In the genomic region with DNA sequence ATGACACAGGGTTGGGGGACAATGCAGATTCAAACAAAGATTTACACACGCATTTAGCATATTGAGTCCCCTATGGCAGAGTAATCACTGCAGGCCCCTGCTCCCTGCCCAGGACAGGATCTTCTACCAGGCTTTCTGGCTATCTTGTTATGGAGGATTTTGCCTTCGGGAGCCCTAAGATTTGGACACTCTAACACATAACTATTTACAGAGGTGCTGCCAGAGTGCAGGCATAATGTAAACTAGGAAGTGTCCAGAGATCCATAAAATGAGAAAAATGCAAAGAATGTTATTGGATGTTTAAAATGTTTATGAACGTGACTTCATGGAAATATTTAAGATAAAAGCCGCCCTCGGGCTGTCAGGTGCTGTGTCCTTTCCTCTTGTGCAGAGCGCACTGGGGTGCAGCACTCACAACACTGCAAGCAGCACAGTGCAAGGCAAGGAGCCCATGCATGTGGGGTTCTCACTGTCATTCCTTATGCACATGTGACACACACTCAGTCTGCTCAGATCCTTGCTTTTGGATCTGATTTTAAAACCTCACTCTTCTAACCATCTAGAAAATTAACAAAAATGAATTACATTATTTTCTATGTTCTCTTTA, we compare ENCODE assay signal across 21 mouse cellular contexts. TPM values are rescaled to one million over a fixed set of nuclear protein-coding genes. Genes with fewer than 3 reads are reported as not detected.
DNase-seq lines count a peak whose midpoint lies in the region; ATAC-seq and TF ChIP-seq lines count a peak whose summit lies in the region.
"Had no signal": no experiment of that assay in that cellular context is flagged by ENCODE, and none has a peak within 500 bp of the region (broad histone marks: within the 10 kb centered on the region; RNA-seq: fewer than 3 reads in every experiment).

No protein-coding gene starts in this region.

- no peaks in the 10 kb centered on the region for H3K27me3 ChIP-seq in forebrain, embryonic 11.5 days (ENCODE audit: control insufficient read depth, insufficient read depth, low read length)
- H3K27me3 ChIP-seq in forebrain, embryonic 13.5 days, result no peaks in the 10 kb centered on the region
- H3K27me3 ChIP-seq in lung, embryonic 14.5 days (ENCODE audit: insufficient read depth, low read length), result no peaks in the 10 kb centered on the region
- H3K27me3 ChIP-seq in testis, adult 2 months (ENCODE audit: control insufficient read depth, insufficient read depth, low read length), result no peaks in the 10 kb centered on the region
- H3K27me3 ChIP-seq: forebrain, embryonic 15.5 days; heart, embryonic 13.5 days; hindbrain, embryonic 12.5 days; hindbrain, embryonic 15.5 days had no signal

- H3K9ac ChIP-seq in forebrain, embryonic 11.5 days (ENCODE audit: low read length), result no peak overlapping the region
- no peak overlapping the region for H3K9ac ChIP-seq in forebrain, embryonic 13.5 days
- H3K9ac ChIP-seq in lung, embryonic 14.5 days, result no peak overlapping the region
- H3K9ac ChIP-seq: forebrain, embryonic 15.5 days; heart, embryonic 13.5 days; hindbrain, embryonic 12.5 days; hindbrain, embryonic 15.5 days had no signal

- no peaks in the 10 kb centered on the region for H3K36me3 ChIP-seq in forebrain, embryonic 11.5 days (ENCODE audit: control insufficient read depth, insufficient read depth, low read length)
- 0 out of 2 replicates have a peak, but pooled peaks cover 6% of the 10 kb centered on the region for H3K36me3 ChIP-seq in forebrain, embryonic 13.5 days (ENCODE audit: poor library complexity, severe bottlenecking)
- H3K36me3 ChIP-seq in lung, embryonic 14.5 days (ENCODE audit: insufficient read depth), result no peaks in the 10 kb centered on the region
- no peaks in the 10 kb centered on the region for H3K36me3 ChIP-seq in testis, adult 2 months (ENCODE audit: control insufficient read depth, insufficient read depth, low read length)
- H3K36me3 ChIP-seq: forebrain, embryonic 10.5 days; heart, embryonic 10.5 days; heart, embryonic 13.5 days had no signal

- TF ChIP-seq CTCF in lung, embryonic 14.5 days (IDR thresholded peaks at IDR 0.05; ENCODE audit: low read depth), result no peak
- no peak for TF ChIP-seq CTCF in testis, adult 2 months (IDR thresholded peaks at IDR 0.05; ENCODE audit: control insufficient read depth, insufficient read depth, insufficient replicate concordance, low read depth, low read length)

- no peak for ATAC-seq in forebrain, embryonic 11.5 days (replicated peaks; ENCODE audit: low FRiP score)
- no peak for ATAC-seq in forebrain, embryonic 13.5 days
- peak; percentile 70; the same call in 1 of the 2 replicates for ATAC-seq in lung, embryonic 14.5 days (ENCODE audit: insufficient read depth)
- ATAC-seq: activated CD4-positive, CD25-positive, alpha-beta regulatory T cell, adult 4 months; forebrain, embryonic 15.5 days had no signal

- DNase-seq in forebrain, embryonic 11.5 days (ENCODE audit: low spot score), result peak; percentile 40
- DNase-seq in lung, embryonic 14.5 days, result peak; percentile 51
- no peak for DNase-seq in lung, postnatal 4 days
- no peak for DNase-seq in testis, postnatal 14 days (ENCODE audit: low spot score)
- DNase-seq: adrenal gland, adult 8-10 months; adrenal gland, postnatal 25 days; cerebellum, adult 18-20 months; cerebellum, adult 9-10 months; cerebellum, postnatal 14 days; gastrocnemius, postnatal 25 days; heart, adult 2 months; heart, postnatal 14 days had no signal

- no peak for TF ChIP-seq POLR2A in testis, adult 2 months (IDR thresholded peaks at IDR 0.05; ENCODE audit: control insufficient read depth, low read depth, low read length)

- no peak overlapping the region for H3K4me2 ChIP-seq in forebrain, embryonic 11.5 days (ENCODE audit: low read depth, low read length, severe bottlenecking)
- no peak overlapping the region for H3K4me2 ChIP-seq in forebrain, embryonic 13.5 days
- H3K4me2 ChIP-seq in lung, embryonic 14.5 days, result no peak overlapping the region
- H3K4me2 ChIP-seq: forebrain, embryonic 15.5 days; heart, embryonic 13.5 days; hindbrain, embryonic 12.5 days; hindbrain, embryonic 15.5 days had no signal

- whole genome bisulfite sequencing in forebrain, embryonic 11.5 days, result 79% methylated on average over 6 of the region's 6 CpGs
- WGBS in forebrain, embryonic 13.5 days, result 85% methylated on average over 6 of the region's 6 CpGs
- WGBS in lung, embryonic 14.5 days, result 37% methylated on average over 6 of the region's 6 CpGs

- H3K27ac ChIP-seq in forebrain, embryonic 11.5 days (ENCODE audit: low read depth, low read length), result no peak overlapping the region
- H3K27ac ChIP-seq in forebrain, embryonic 13.5 days, result no peak overlapping the region
- no peak overlapping the region for H3K27ac ChIP-seq in lung, embryonic 14.5 days (ENCODE audit: low read depth)
- H3K27ac ChIP-seq in testis, adult 2 months (ENCODE audit: control insufficient read depth, insufficient read depth, low read depth, low read length), result no peak overlapping the region
- H3K27ac ChIP-seq: forebrain, embryonic 10.5 days; forebrain, embryonic 15.5 days; heart, adult 2 months; heart, embryonic 10.5 days; heart, embryonic 13.5 days; hindbrain, embryonic 12.5 days; hindbrain, embryonic 15.5 days had no signal

- no peak overlapping the region for H3K4me3 ChIP-seq in forebrain, embryonic 11.5 days (ENCODE audit: low read depth, low read length)
- no peak overlapping the region for H3K4me3 ChIP-seq in forebrain, embryonic 13.5 days
- no peak overlapping the region for H3K4me3 ChIP-seq in lung, embryonic 14.5 days (ENCODE audit: low read depth, low read length)
- H3K4me3 ChIP-seq in testis, adult 2 months (ENCODE audit: control insufficient read depth, low read depth, low read length), result peak overlapping the region; percentile 64
- H3K4me3 ChIP-seq: forebrain, embryonic 10.5 days; forebrain, embryonic 15.5 days; heart, adult 2 months; heart, embryonic 10.5 days; heart, embryonic 13.5 days; hindbrain, embryonic 12.5 days; hindbrain, embryonic 15.5 days had no signal

- no peaks in the 10 kb centered on the region for H3K9me3 ChIP-seq in forebrain, embryonic 11.5 days (ENCODE audit: control insufficient read depth, low read length)
- no peaks in the 10 kb centered on the region for H3K9me3 ChIP-seq in forebrain, embryonic 13.5 days (replicated peaks)
- H3K9me3 ChIP-seq in lung, embryonic 14.5 days (ENCODE audit: low read depth, low read length), result no peaks in the 10 kb centered on the region
- H3K9me3 ChIP-seq: forebrain, embryonic 10.5 days; forebrain, embryonic 15.5 days; heart, embryonic 10.5 days; heart, embryonic 13.5 days; hindbrain, embryonic 12.5 days; hindbrain, embryonic 15.5 days had no signal

- H3K4me1 ChIP-seq in forebrain, embryonic 11.5 days (replicated peaks; ENCODE audit: control insufficient read depth, insufficient read depth, low read length), result no peaks in the 10 kb centered on the region
- no peaks in the 10 kb centered on the region for H3K4me1 ChIP-seq in forebrain, embryonic 13.5 days
- H3K4me1 ChIP-seq in lung, embryonic 14.5 days (ENCODE audit: insufficient read depth), result no peaks in the 10 kb centered on the region
- no peaks in the 10 kb centered on the region for H3K4me1 ChIP-seq in testis, adult 2 months (ENCODE audit: control insufficient read depth, insufficient read depth, low read length)
- H3K4me1 ChIP-seq: forebrain, embryonic 10.5 days; forebrain, embryonic 15.5 days; heart, embryonic 10.5 days; hindbrain, embryonic 12.5 days; hindbrain, embryonic 15.5 days had no signal

RNA-seq across cellular contexts. Expression of a gene that starts 9.3 kb away (rescaled TPM):
- polyA plus RNA-seq in forebrain, embryonic 11.5 days (2014; fragmentation: Nextera tagmentation; extraction: Ambion mirVana), result 1.1 and 1.3 TPM in 2 replicates
- polyA plus RNA-seq in forebrain, embryonic 13.5 days (2015; fragmentation: Nextera tagmentation; extraction: Ambion mirVana), result 1.7 and 2.7 TPM in 2 replicates
- 3.4 TPM in 2 replicates for polyA plus RNA-seq in lung, embryonic 14.5 days (2014; fragmentation: Nextera tagmentation; extraction: Ambion mirVana)
- polyA plus RNA-seq in testis, adult 2 months (2012; rRNA removed), result 16.4 and 17.1 TPM in 2 replicates
- polyA plus RNA-seq: activated CD4-positive, CD25-positive, alpha-beta regulatory T cell, adult 4 months had no signal

RNA-seq across cellular contexts. Expression of a gene that starts 56.2 kb away (rescaled TPM):
- polyA plus RNA-seq in forebrain, embryonic 11.5 days (2014; fragmentation: Nextera tagmentation; extraction: Ambion mirVana), result 79.4 and 86.5 TPM in 2 replicates
- polyA plus RNA-seq in forebrain, embryonic 13.5 days (2015; fragmentation: Nextera tagmentation; extraction: Ambion mirVana), result 98.6 and 104 TPM in 2 replicates
- 112 and 122 TPM in 2 replicates for polyA plus RNA-seq in lung, embryonic 14.5 days (2014; fragmentation: Nextera tagmentation; extraction: Ambion mirVana)
- polyA plus RNA-seq in testis, adult 2 months (2012; rRNA removed), result 12.2 and 15.9 TPM in 2 replicates

Comparison
In these comparisons a context has a peak if more than half of its experiments do, and no peak if none do; other contexts are left out.
1. DNase-seq: peak in forebrain, embryonic 11.5 days (single experiment) and lung, embryonic 14.5 days (single experiment); none in lung, postnatal 4 days (0 of 2) and testis, postnatal 14 days (single experiment).